24 mouse cellular contexts compared by ENCODE assay signal in genomic region chr16:88257072-88257471, GRCm38 (mm10). TPM values are rescaled to one million over a fixed set of nuclear protein-coding genes. Genes with fewer than 3 reads are reported as not detected.
"Had no signal": no experiment of that assay in that cellular context is flagged by ENCODE, and none has a peak within 500 bp of the region (broad histone marks: within the 10 kb centered on the region; RNA-seq: fewer than 3 reads in every experiment).

No protein-coding gene starts in this region.

- H3K9me3 ChIP-seq: limb, embryonic 15.5 days; lung, embryonic 15.5 days; midbrain, embryonic 10.5 days; midbrain, embryonic 13.5 days; neural tube, embryonic 13.5 days; stomach, embryonic 15.5 days had no signal

- DNase-seq: kidney, postnatal 25 days; layer of hippocampus, adult 9-11 months; liver, postnatal 0 days; lung, postnatal 10 days; lung, postnatal 36 days; retina, postnatal 1 day; right cerebral cortex, postnatal 25 days; spleen, adult 18-20 months; thymus, postnatal 25 days had no signal

- H3K4me1 ChIP-seq: limb, embryonic 15.5 days; lung, embryonic 15.5 days; megakaryocyte, embryonic 14.5 days; neural tube, embryonic 13.5 days; stomach, embryonic 15.5 days had no signal

- H3K9ac ChIP-seq: limb, embryonic 15.5 days; liver, embryonic 14.5 days; liver, postnatal 0 days; lung, embryonic 15.5 days; midbrain, embryonic 13.5 days; neural tube, embryonic 13.5 days; stomach, embryonic 15.5 days had no signal

- H3K27ac ChIP-seq: kidney, postnatal 0 days; layer of hippocampus, adult 2 months; limb, embryonic 15.5 days; liver, embryonic 14.5 days; lung, embryonic 15.5 days; midbrain, embryonic 10.5 days; midbrain, embryonic 13.5 days; neural tube, embryonic 13.5 days; stomach, embryonic 15.5 days had no signal

- H3K4me3 ChIP-seq: layer of hippocampus, adult 2 months; limb, embryonic 15.5 days; lung, embryonic 15.5 days; megakaryocyte, embryonic 14.5 days; midbrain, embryonic 10.5 days; midbrain, embryonic 13.5 days; myocyte; neural tube, embryonic 13.5 days; stomach, embryonic 15.5 days had no signal

- ATAC-seq: liver, postnatal 0 days; midbrain, embryonic 13.5 days; midbrain, embryonic 16.5 days had no signal

- H3K36me3 ChIP-seq: limb, embryonic 15.5 days; lung, embryonic 15.5 days; midbrain, embryonic 10.5 days; midbrain, embryonic 13.5 days; neural tube, embryonic 13.5 days; stomach, embryonic 15.5 days had no signal

- H3K4me2 ChIP-seq: limb, embryonic 15.5 days; liver, embryonic 11.5 days; lung, embryonic 15.5 days; midbrain, embryonic 13.5 days; neural tube, embryonic 13.5 days; stomach, embryonic 15.5 days had no signal

- H3K27me3 ChIP-seq: limb, embryonic 15.5 days; lung, embryonic 15.5 days; megakaryocyte, embryonic 14.5 days; midbrain, embryonic 13.5 days; neural tube, embryonic 13.5 days; stomach, embryonic 15.5 days had no signal

RNA-seq across cellular contexts. Expression of gene Grik1, which starts 33.0 kb away (rescaled TPM):
- total RNA-seq: monocyte, adult 5-6 weeks; neutrophil, adult 5-6 weeks had no signal
- polyA plus RNA-seq: liver, postnatal 0 days; myocyte had no signal
